Mouse (Mus musculus): ENCODE results near the gene Snx7.

DNA sequence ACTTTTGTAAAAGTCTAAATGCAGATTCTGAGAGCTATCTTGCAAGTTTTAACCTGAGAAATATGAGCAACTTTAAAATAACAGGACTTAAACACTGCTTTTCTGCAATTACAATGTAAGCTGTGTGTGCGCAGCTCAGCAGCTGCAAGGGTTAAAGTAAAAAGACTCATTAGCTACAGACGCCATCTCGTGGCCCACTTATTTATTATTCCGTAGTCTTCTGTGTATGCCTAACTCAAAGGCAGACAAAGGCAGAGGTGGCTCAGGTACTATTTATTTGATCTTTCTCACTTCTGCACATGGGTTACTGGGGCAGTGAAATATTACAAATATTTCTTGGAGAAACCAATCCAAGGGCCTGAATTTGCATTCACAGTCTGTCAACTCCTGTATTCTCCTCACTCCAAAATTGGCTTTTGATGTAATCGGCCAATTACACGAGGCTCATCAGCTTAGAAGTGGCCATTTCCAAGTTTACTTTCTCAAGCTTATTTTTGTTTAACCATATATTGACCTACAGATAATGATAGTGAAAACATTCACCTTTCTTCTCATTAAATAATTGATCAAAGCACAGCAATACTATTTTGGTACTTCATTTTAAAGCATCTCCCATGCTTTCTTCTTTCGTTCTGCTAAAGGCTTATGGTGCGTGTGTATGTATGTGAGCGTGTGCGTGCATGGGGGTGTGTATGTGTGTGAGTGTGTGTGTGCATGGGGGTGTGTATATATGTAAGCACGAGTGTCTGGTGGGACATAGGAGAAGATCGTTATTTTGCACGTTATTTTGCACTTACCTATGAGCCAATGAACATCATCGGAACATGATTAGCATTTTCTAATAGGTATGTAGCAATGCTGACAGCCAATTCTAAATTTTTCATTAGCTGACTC, 79.7 kb downstream of the Snx7 start:
- no peak for TF ChIP-seq POLR2A (IDR thresholded peaks at IDR 0.05; ENCODE audit: borderline replicate concordance, insufficient read depth, low read length)
- no peak for TF ChIP-seq CTCF (IDR thresholded peaks at IDR 0.05; ENCODE audit: borderline replicate concordance, insufficient read depth, low read depth, low read length)

All from cerebellum, adult 2 months (tissue).